Mouse (Mus musculus) cerebral cortex, adult 2 months (tissue): ENCODE measurements around the gene Upk1b.

ENCODE experiments used
- WGBS: fragments of 180-500 bp; shearing (Covaris S2); methylation state at CpG from one replicate; pipeline ENCODE4 v1.1.7; 2018; 5-methylcytosine and 5-hydroxymethylcytosine counted together

Gene Upk1b

GRCm38 (mm10) chr16:38800091-38800490, at the start of gene Upk1b:
Gene Upk1b, minus strand, starts transcription at chr16:38800328.
- 42% methylated on average over 10 of the region's 10 CpGs for WGBS

GRCm38 (mm10) chr16:38828649-38829048, 28.5 kb upstream of the Upk1b start, which contains the start of gene 4930435E12Rik:
Gene 4930435E12Rik, minus strand, starts transcription at chr16:38828749.
- 93% methylated on average over 3 of the region's 3 CpGs for WGBS

- 30% methylated on average over 8 of the region's 8 CpGs for WGBS
Measured at GRCm38 (mm10) chr16:38812521-38812920, 12.4 kb upstream of the Upk1b start.

GRCm38 (mm10) chr16:38810196-38810595, 10.1 kb upstream of the Upk1b start:
- 89% methylated on average over 5 of the region's 5 CpGs for WGBS

- WGBS, result 87% methylated on average over 5 of the region's 5 CpGs
Measured at GRCm38 (mm10) chr16:38807796-38808195, 7.7 kb upstream of the Upk1b start.

GRCm38 (mm10) chr16:38798957-38799450, 1.1 kb downstream of the Upk1b start:
- WGBS, result 86% methylated on average over 3 of the region's 3 CpGs

- 83% methylated on average over 6 of the region's 6 CpGs for WGBS
Measured at GRCm38 (mm10) chr16:38793120-38793519, 7.0 kb downstream of the Upk1b start.

- WGBS, result 89% methylated on average over 3 of the region's 3 CpGs
Measured at GRCm38 (mm10) chr16:38789966-38790365, 10.2 kb downstream of the Upk1b start.

GRCm38 (mm10) chr16:38789016-38789415, 11.1 kb downstream of the Upk1b start:
- 86% methylated on average over 2 of the region's 2 CpGs for WGBS

- 76% methylated on average over 7 of the region's 7 CpGs for WGBS
Measured at GRCm38 (mm10) chr16:38785301-38785700, 14.8 kb downstream of the Upk1b start.

GRCm38 (mm10) chr16:38782524-38783067, 17.5 kb downstream of the Upk1b start:
- WGBS, result 63% methylated on average over 2 of the region's 2 CpGs

GRCm38 (mm10) chr16:38781946-38782345, 18.2 kb downstream of the Upk1b start:
- WGBS, result 41% methylated on average over 2 of the region's 2 CpGs

- WGBS, result 98% methylated on average over 7 of the region's 7 CpGs
Measured at GRCm38 (mm10) chr16:38780960-38781572, 19.1 kb downstream of the Upk1b start.

- WGBS, result 74% methylated on average over 6 of the region's 6 CpGs
Measured at GRCm38 (mm10) chr16:38776342-38776741, 23.8 kb downstream of the Upk1b start.

- 63% methylated on average over 7 of the region's 7 CpGs for WGBS
Measured at GRCm38 (mm10) chr16:38774964-38775746, 25.0 kb downstream of the Upk1b start.

GRCm38 (mm10) chr16:38772906-38773496, 27.1 kb downstream of the Upk1b start:
- WGBS, result 51% methylated on average over 12 of the region's 12 CpGs

GRCm38 (mm10) chr16:38771145-38771544, 29.0 kb downstream of the Upk1b start:
- 94% methylated on average over 6 of the region's 6 CpGs for WGBS

GRCm38 (mm10) chr16:38769529-38769928, 30.6 kb downstream of the Upk1b start:
- 82% methylated on average over 9 of the region's 9 CpGs for WGBS

GRCm38 (mm10) chr16:38768386-38768785, 31.7 kb downstream of the Upk1b start:
- WGBS, result 85% methylated on average over 8 of the region's 8 CpGs

GRCm38 (mm10) chr16:38767761-38768160, 32.4 kb downstream of the Upk1b start:
- 59% methylated on average over 8 of the region's 8 CpGs for WGBS

- 80% methylated on average over 3 of the region's 3 CpGs for WGBS
Measured at GRCm38 (mm10) chr16:38766671-38767070, 33.5 kb downstream of the Upk1b start.

GRCm38 (mm10) chr16:38763508-38763907, 36.6 kb downstream of the Upk1b start:
- WGBS, result 82% methylated on average over 4 of the region's 4 CpGs
